Mouse (Mus musculus): ENCODE data around the gene Ntf3.

- TF ChIP-seq EP300 (IDR thresholded peaks at IDR 0.05; ENCODE audit: low read depth in 1 of 2, low read length in 2 of 2) (no peak), MAFK (IDR thresholded peaks at IDR 0.05; ENCODE audit: borderline replicate concordance, low read depth, low read length) (no peak), CTCF (IDR thresholded peaks at IDR 0.05 in 2 of 3, conservative IDR thresholded peaks at IDR 0.05 in 1 of 3; ENCODE audit: control insufficient read depth in 1 of 3, insufficient read depth in 1 of 3, low read depth in 2 of 3, low read length in 3 of 3, poor library complexity in 1 of 3, severe bottlenecking in 1 of 3) (no peak), POLR2A (IDR thresholded peaks at IDR 0.05; ENCODE audit: control insufficient read depth in 1 of 2, insufficient read depth in 1 of 2, low read depth in 1 of 2, low read length in 2 of 2, poor library complexity in 1 of 2) (no peak), MAZ (IDR thresholded peaks at IDR 0.05; ENCODE audit: low read depth, low read length) (no peak), JUND (IDR thresholded peaks at IDR 0.05; ENCODE audit: low read depth, low read length) (no peak), MAX (IDR thresholded peaks at IDR 0.05; ENCODE audit: low read length) (no peak), BHLHE40 (IDR thresholded peaks at IDR 0.05; ENCODE audit: borderline replicate concordance, low read depth, low read length) (no peak), MXI1 (IDR thresholded peaks at IDR 0.05; ENCODE audit: low read depth, low read length) (no peak), ZNF384 (IDR thresholded peaks at IDR 0.05; ENCODE audit: low read depth, low read length) (no peak), SIN3A (IDR thresholded peaks at IDR 0.05; ENCODE audit: low read length) (no peak), SMC3 (IDR thresholded peaks at IDR 0.05; ENCODE audit: low read depth, low read length) (no peak), MEF2A (IDR thresholded peaks at IDR 0.05; ENCODE audit: extremely low read depth, insufficient replicate concordance, low read depth, low read length, poor library complexity, severe bottlenecking) (no peak), HCFC1 (IDR thresholded peaks at IDR 0.05; ENCODE audit: low read depth, low read length) (no peak)
Observed at GRCm38 (mm10) chr6:126202959-126203358, 36.2 kb upstream of the Ntf3 start.
